Mouse (Mus musculus) liver, embryonic 12.5 days (tissue): Measurements from ENCODE around the gene Spaca4. TPM values are rescaled to one million over a fixed set of nuclear protein-coding genes. Genes with fewer than 3 reads are reported as not detected.
A peak's percentile ranks its signal among the peaks of the same experiment; 100 is the strongest.

Source experiments
- ATAC-seq: fragments of 200-750 bp; cut with Nextera tagmentation; 2 replicates; pipeline ENCODE4 v1.8.0; 2017; ENCODE audit warnings: moderate number of reproducible peaks, mild to moderate bottlenecking, moderate library complexity
- H3K27ac ChIP-seq: fragments of 300-500 bp; sonication (generic); 2 replicates; pipeline ENCODE4 v1.5.1; 2016; ENCODE audit warnings: mild to moderate bottlenecking
- H3K27me3 ChIP-seq: fragments of 300-500 bp; sonication (generic); replicated peaks from 2 replicates; pipeline ENCODE4 v1.6.1; 2016; ENCODE audit warnings: mild to moderate bottlenecking, moderate library complexity
- H3K36me3 ChIP-seq: fragments of 300-500 bp; sonication (generic); 2 replicates; pipeline ENCODE4 v1.6.1; 2016; ENCODE audit warnings: mild to moderate bottlenecking, moderate library complexity
- H3K4me1 ChIP-seq: fragments of 300-500 bp; sonication (generic); 2 replicates; pipeline ENCODE4 v1.6.1; 2016
- H3K4me2 ChIP-seq: fragments of 300-500 bp; sonication (generic); 2 replicates; pipeline ENCODE4 v1.6.1; 2016; ENCODE audit warnings: mild to moderate bottlenecking, moderate library complexity
- H3K4me3 ChIP-seq: fragments of 300-500 bp; sonication (generic); 2 replicates; pipeline ENCODE4 v1.5.1; 2016; ENCODE audit warnings: mild to moderate bottlenecking, moderate library complexity
- H3K9ac ChIP-seq: fragments of 300-500 bp; sonication (generic); 2 replicates; pipeline ENCODE4 v1.6.1; 2016; ENCODE audit warnings: mild to moderate bottlenecking, moderate library complexity
- H3K9me3 ChIP-seq: fragments of 300-500 bp; sonication (generic); replicated peaks from 2 replicates; pipeline ENCODE4 v1.6.1; 2016; ENCODE audit warnings: mild to moderate bottlenecking, moderate library complexity
- WGBS: fragments of 180-500 bp; shearing (Covaris S2); methylation state at CpG from one replicate; pipeline ENCODE4 v1.1.7; 2016; ENCODE audit not compliant: insufficient replicate concordance; 5-methylcytosine and 5-hydroxymethylcytosine counted together
- polyA plus RNA-seq: library from polyadenylated mRNA; unstranded; fragments of >200 nt; fragmentation: Nextera tagmentation; extraction: Ambion mirVana; gene quantifications from 2 replicates; pipeline ENCODE4 v1.2.1, GENCODE M21; 2016

The Spaca4 gene
- polyA plus RNA-seq, 1 experiment from 2014 or later = not detected

- no peak overlapping the region for H3K4me2 ChIP-seq
- no peak overlapping the region for H3K27ac ChIP-seq
- H3K27me3 ChIP-seq = no peaks in the 10 kb centered on the region
- no peak overlapping the region for H3K4me3 ChIP-seq
- ATAC-seq = no peak
- peaks cover 79% of the 10 kb centered on the region for H3K36me3 ChIP-seq
- peaks cover 22% of the 10 kb centered on the region for H3K4me1 ChIP-seq
- H3K9me3 ChIP-seq = no peaks in the 10 kb centered on the region
- H3K9ac ChIP-seq = no peak overlapping the region
- 89% methylated on average over 10 of the region's 10 CpGs for WGBS
Measured at GRCm38 (mm10) chr7:45726419-45726818, 806 bp upstream of the Spaca4 start.

- H3K4me1 ChIP-seq = peaks cover 22% of the 10 kb centered on the region
- WGBS = 81% methylated on average over 9 of the region's 9 CpGs
- H3K36me3 ChIP-seq = peaks cover 92% of the 10 kb centered on the region
- H3K9me3 ChIP-seq = no peaks in the 10 kb centered on the region
- H3K27me3 ChIP-seq = no peaks in the 10 kb centered on the region
- no peak overlapping the region for H3K4me2 ChIP-seq
- H3K9ac ChIP-seq = no peak overlapping the region
- no peak overlapping the region for H3K4me3 ChIP-seq
- ATAC-seq = no peak
- no peak overlapping the region for H3K27ac ChIP-seq
Measured at GRCm38 (mm10) chr7:45725151-45725550, 462 bp downstream of the Spaca4 start.

- no peak overlapping the region for H3K4me3 ChIP-seq
- no peaks in the 10 kb centered on the region for H3K27me3 ChIP-seq
- peaks cover 27% of the 10 kb centered on the region for H3K4me1 ChIP-seq
- no peak for ATAC-seq
- no peak overlapping the region for H3K4me2 ChIP-seq
- H3K36me3 ChIP-seq = peaks cover 98% of the 10 kb centered on the region
- H3K9ac ChIP-seq = no peak overlapping the region
- WGBS = 90% methylated on average over 14 of the region's 14 CpGs
- no peaks in the 10 kb centered on the region for H3K9me3 ChIP-seq
- H3K27ac ChIP-seq = no peak overlapping the region
Measured at GRCm38 (mm10) chr7:45723781-45724180, 1.8 kb downstream of the Spaca4 start.

- Histone ChIP-seq H3K4me2 (no peak overlapping the region), H3K9ac (no peak overlapping the region), H3K4me3 (no peak overlapping the region), H3K9me3 (no peaks in the 10 kb centered on the region), H3K36me3 (peaks cover 94% of the 10 kb centered on the region), H3K4me1 (peaks cover 28% of the 10 kb centered on the region), H3K27ac (no peak overlapping the region), H3K27me3 (no peaks in the 10 kb centered on the region)
- WGBS = 80% methylated on average over 4 of the region's 4 CpGs
- no peak for ATAC-seq
Measured at GRCm38 (mm10) chr7:45723301-45723700, 2.3 kb downstream of the Spaca4 start.

- Histone ChIP-seq H3K4me3 (no peak overlapping the region), H3K4me1 (peaks cover 28% of the 10 kb centered on the region), H3K27ac (peak overlapping the region; percentile 39), H3K4me2 (no peak overlapping the region), H3K27me3 (no peaks in the 10 kb centered on the region), H3K9me3 (no peaks in the 10 kb centered on the region), H3K9ac (no peak overlapping the region), H3K36me3 (peaks cover 86% of the 10 kb centered on the region)
- ATAC-seq = no peak
- 83% methylated on average over 13 of the region's 13 CpGs for WGBS
Measured at GRCm38 (mm10) chr7:45722348-45722713, 3.3 kb downstream of the Spaca4 start.

- Histone ChIP-seq H3K4me2 (no peak overlapping the region), H3K4me3 (no peak overlapping the region), H3K9ac (no peak overlapping the region), H3K36me3 (peaks cover 81% of the 10 kb centered on the region), H3K4me1 (peaks cover 33% of the 10 kb centered on the region), H3K9me3 (no peaks in the 10 kb centered on the region), H3K27ac (peak overlapping the region; percentile 39), H3K27me3 (no peaks in the 10 kb centered on the region)
- 61% methylated on average over 13 of the region's 13 CpGs for WGBS
- no peak for ATAC-seq
Measured at GRCm38 (mm10) chr7:45721642-45722347, 3.8 kb downstream of the Spaca4 start.

GRCm38 (mm10) chr7:45721234-45721571 is 4.4 kb downstream of the Spaca4 start:
- H3K4me3 ChIP-seq = no peak overlapping the region

GRCm38 (mm10) chr7:45720413-45721233 is 5.0 kb downstream of the Spaca4 start, which contains the start of gene Fam83e:
Gene Fam83e (plus strand): TSS chr7:45721212.
- Histone ChIP-seq H3K9ac (no peak within 1 kb of the TSS), H3K4me2 (peak within 1 kb of the TSS; percentile 86), H3K36me3 (peaks cover 69% of the 10 kb centered on the region), H3K9me3 (no peaks in the 10 kb centered on the region), H3K4me1 (peaks cover 45% of the 10 kb centered on the region), H3K27me3 (no peaks in the 10 kb centered on the region), H3K4me3 (peak within 1 kb of the TSS; percentile 80), H3K27ac (peak within 1 kb of the TSS; percentile 39; the same call in 1 of the 2 replicates)
- whole genome bisulfite sequencing = 78% methylated on average over 14 of the region's 14 CpGs
- ATAC-seq = no peak

More at GRCm38 (mm10) chr7:45721234-45721571, 4.4 kb downstream of the Spaca4 start:
- peaks cover 39% of the 10 kb centered on the region for H3K4me1 ChIP-seq
- 0 out of 2 replicates have a peak overlapping the region, but pooled peaks have one; percentile 18 for H3K27ac ChIP-seq
- H3K36me3 ChIP-seq = peaks cover 75% of the 10 kb centered on the region
- no peaks in the 10 kb centered on the region for H3K27me3 ChIP-seq
- WGBS = 68% methylated on average over 7 of the region's 7 CpGs
- no peak overlapping the region for H3K4me2 ChIP-seq
- H3K9ac ChIP-seq = no peak overlapping the region
- no peaks in the 10 kb centered on the region for H3K9me3 ChIP-seq
- ATAC-seq = no peak

- H3K27ac ChIP-seq = peak overlapping the region; percentile 83
- H3K27me3 ChIP-seq = no peaks in the 10 kb centered on the region
- H3K9ac ChIP-seq = peak overlapping the region; percentile 91
- no peak for ATAC-seq
- WGBS = 89% methylated on average over 16 of the region's 16 CpGs
- H3K4me1 ChIP-seq = peaks cover 49% of the 10 kb centered on the region
- H3K36me3 ChIP-seq = peaks cover 62% of the 10 kb centered on the region
- no peaks in the 10 kb centered on the region for H3K9me3 ChIP-seq
- peak overlapping the region; percentile 86 for H3K4me2 ChIP-seq
- H3K4me3 ChIP-seq = peak overlapping the region; percentile 80
Measured at GRCm38 (mm10) chr7:45719738-45720412, 5.7 kb downstream of the Spaca4 start.

- Histone ChIP-seq H3K4me2 (peak overlapping the region; percentile 86), H3K27ac (peak overlapping the region; percentile 83), H3K4me3 (peak overlapping the region; percentile 80), H3K27me3 (no peaks in the 10 kb centered on the region), H3K9me3 (no peaks in the 10 kb centered on the region), H3K9ac (peak overlapping the region; percentile 91), H3K36me3 (peaks cover 55% of the 10 kb centered on the region), H3K4me1 (peaks cover 56% of the 10 kb centered on the region)
- 63% methylated on average over 10 of the region's 10 CpGs for WGBS
- no peak for ATAC-seq
Measured at GRCm38 (mm10) chr7:45719180-45719579, 6.4 kb downstream of the Spaca4 start.

GRCm38 (mm10) chr7:45718331-45718730 is 7.3 kb downstream of the Spaca4 start:
- under 1% methylated on average over 20 of the region's 20 CpGs for WGBS
- Histone ChIP-seq H3K9me3 (no peaks in the 10 kb centered on the region), H3K27ac (peak overlapping the region; percentile 83), H3K9ac (peak overlapping the region; percentile 91), H3K27me3 (no peaks in the 10 kb centered on the region), H3K4me3 (peak overlapping the region; percentile 80), H3K36me3 (peaks cover 53% of the 10 kb centered on the region), H3K4me1 (peaks cover 65% of the 10 kb centered on the region), H3K4me2 (peak overlapping the region; percentile 86)
- ATAC-seq = no peak

GRCm38 (mm10) chr7:45717918-45718297 is 7.7 kb downstream of the Spaca4 start, which contains the start of gene Sphk2:
Gene Sphk2 (minus strand): TSS chr7:45718002.
- Histone ChIP-seq H3K9me3 (no peaks in the 10 kb centered on the region), H3K27me3 (no peaks in the 10 kb centered on the region), H3K9ac (peak within 1 kb of the TSS; percentile 91), H3K4me3 (peak within 1 kb of the TSS; percentile 80), H3K4me2 (peak within 1 kb of the TSS; percentile 96), H3K36me3 (peaks cover 53% of the 10 kb centered on the region), H3K27ac (peak within 1 kb of the TSS; percentile 83), H3K4me1 (peaks cover 68% of the 10 kb centered on the region)
- under 1% methylated on average over 41 of the region's 41 CpGs for WGBS
- peak; percentile 67 for ATAC-seq
